Mouse (Mus musculus): ENCODE results near the gene Meiob.
A peak's percentile ranks its signal among the peaks of the same experiment; 100 is the strongest.

Meiob gene

GRCm38 (mm10) chr17:24874989-24875388 lies 70.9 kb downstream of the Meiob start:
- DNase-seq: no peak

GRCm38 (mm10) chr17:24877336-24878116 lies 73.4 kb downstream of the Meiob start:
- peak in 1 of 2 experiments; percentile 62 for DNase-seq

GRCm38 (mm10) chr17:24878117-24878397 lies 74.0 kb downstream of the Meiob start:
- peak; percentile 66 to 78 for DNase-seq

- DNase-seq: no peak
Measured at GRCm38 (mm10) chr17:24878531-24878930, 74.4 kb downstream of the Meiob start.

- DNase-seq: peak; percentile 72 to 75
Measured at GRCm38 (mm10) chr17:24881738-24882440, 77.8 kb downstream of the Meiob start.

- DNase-seq: no peak
Measured at GRCm38 (mm10) chr17:24884391-24884790, 80.3 kb downstream of the Meiob start.

GRCm38 (mm10) chr17:24885356-24886133 lies 81.5 kb downstream of the Meiob start:
- no peak for DNase-seq

- DNase-seq: peak; percentile 98 to 99
Measured at GRCm38 (mm10) chr17:24886134-24886931, 82.2 kb downstream of the Meiob start, which contains the start of the genes Nubp2 and Spsb3. Gene Nubp2 (minus strand): TSS chr17:24886349. Gene Spsb3 (plus strand): TSS chr17:24886643.

- no peak for DNase-seq
Measured at GRCm38 (mm10) chr17:24886932-24887271, 82.8 kb downstream of the Meiob start.

- no peak for DNase-seq
Measured at GRCm38 (mm10) chr17:24887291-24888080, 83.4 kb downstream of the Meiob start.

GRCm38 (mm10) chr17:24888862-24889261 lies 84.8 kb downstream of the Meiob start:
- DNase-seq: no peak

All from kidney, postnatal 4 days (tissue).